Mouse (Mus musculus) lung, postnatal 0 days (tissue): Measurements from ENCODE around the gene Lgals4. TPM values are rescaled to one million over a fixed set of nuclear protein-coding genes. Genes with fewer than 3 reads are reported as not detected.

ENCODE experiments used
- ATAC-seq: fragments of 200-750 bp; cut with Nextera tagmentation; 2 replicates; pipeline ENCODE4 v1.8.0; 2017; ENCODE audit warnings: moderate library complexity
- DNase-seq: peaks from one replicate; pipeline ENCODE4 v3.0.0-alpha.2; 2016; ENCODE audit warnings: low spot score
- H3K27ac ChIP-seq: fragments of 300-500 bp; sonication (generic); 2 replicates; pipeline ENCODE4 v1.5.1; 2014; ENCODE audit warnings: antibody characterized with exemption, mild to moderate bottlenecking, low read length, mixed read lengths
- H3K27me3 ChIP-seq: fragments of 300-500 bp; sonication (generic); replicated peaks from 2 replicates; pipeline ENCODE4 v1.6.1; 2014; ENCODE audit warnings: low read length, mixed read lengths; ENCODE audit not compliant: insufficient read depth
- H3K36me3 ChIP-seq: fragments of 300-500 bp; sonication (generic); 2 replicates; pipeline ENCODE4 v1.6.1; 2014; ENCODE audit warnings: low read length, mixed read lengths; ENCODE audit not compliant: insufficient read depth
- H3K4me1 ChIP-seq: fragments of 300-500 bp; sonication (generic); 2 replicates; pipeline ENCODE4 v1.6.1; 2014; ENCODE audit warnings: antibody characterized with exemption, low read depth, low read length, mixed read lengths; ENCODE audit not compliant: insufficient read depth
- H3K4me2 ChIP-seq: fragments of 300-500 bp; sonication (generic); replicated peaks from 2 replicates; pipeline ENCODE4 v1.6.1; 2014; ENCODE audit warnings: low read depth, mild to moderate bottlenecking, low read length, moderate library complexity, mixed read lengths
- H3K4me3 ChIP-seq: fragments of 300-500 bp; sonication (generic); 2 replicates; pipeline ENCODE4 v1.5.1; 2014; ENCODE audit warnings: low read depth, low read length
- H3K9ac ChIP-seq: fragments of 300-500 bp; sonication (generic); replicated peaks from 2 replicates; pipeline ENCODE4 v1.6.1; 2014; ENCODE audit warnings: low read depth, mild to moderate bottlenecking
- H3K9me3 ChIP-seq: fragments of 300-500 bp; sonication (generic); 2 replicates; pipeline ENCODE4 v1.6.1; 2016; ENCODE audit warnings: low read length, mixed read lengths
- CTCF ChIP-seq: IDR thresholded peaks from 2 replicates; pipeline ENCODE4 v1.5.1; 2016; ENCODE audit warnings: antibody characterized with exemption, mild to moderate bottlenecking
- EP300 ChIP-seq: IDR thresholded peaks from 2 replicates; pipeline ENCODE4 v1.6.1; 2016; ENCODE audit warnings: antibody characterized with exemption, mild to moderate bottlenecking, control low read depth
- WGBS: fragments of 180-500 bp; shearing (Covaris S2); extraction: QIAGEN DNeasy Blood & Tissue Kit; methylation state at CpG from one replicate; pipeline ENCODE4 v1.1.7; 2014; 5-methylcytosine and 5-hydroxymethylcytosine counted together
- polyA plus RNA-seq: library from polyadenylated mRNA; unstranded; fragments of >200 nt; fragmentation: Nextera tagmentation; extraction: Ambion mirVana; gene quantifications from 2 replicates; pipeline ENCODE4 v1.2.1, GENCODE M21; 2015

The Lgals4 gene
- polyA plus RNA-seq, 1 experiment from 2014 or later, result 15.6 TPM

DNA sequence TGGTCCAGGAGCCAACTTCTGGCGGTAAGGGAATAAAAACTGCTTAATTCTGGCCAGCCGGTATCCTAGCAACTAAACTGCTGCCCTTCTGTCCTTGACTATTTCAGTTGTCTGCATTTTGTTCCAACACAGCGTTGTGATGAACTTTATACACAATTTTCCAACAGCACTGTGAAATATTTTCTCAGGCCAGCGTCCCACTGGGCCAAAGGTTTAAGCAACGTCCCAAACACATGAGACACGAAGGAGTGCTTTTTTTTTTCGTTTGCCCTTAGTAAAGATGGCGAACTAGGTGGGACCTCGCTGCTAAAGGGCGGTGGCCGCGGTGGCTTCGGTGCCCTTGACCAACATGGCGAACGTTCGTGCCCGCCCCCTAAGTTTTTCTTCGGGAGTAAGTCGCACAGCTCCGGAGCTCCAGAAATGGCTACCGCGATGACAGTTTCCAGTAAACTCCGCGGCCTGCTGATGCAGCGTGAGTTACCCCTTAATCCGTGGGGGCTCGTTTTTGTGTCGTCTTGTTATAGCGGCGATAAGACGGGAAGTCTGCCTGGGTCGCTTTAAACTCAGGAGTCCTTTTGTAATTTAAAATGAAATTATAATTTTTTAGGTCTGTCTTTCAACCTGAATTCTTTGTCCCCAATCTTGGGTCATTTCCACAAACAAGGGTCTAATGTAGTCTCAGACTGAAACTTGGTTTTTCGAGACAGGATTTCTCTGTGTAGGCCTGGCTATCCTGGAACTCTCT is 8.5 kb upstream of the Lgals4 start, which contains the start of gene Ech1:
Gene Ech1 (plus strand): TSS at position 277 of the 745 bp plus-strand sequence.
- no peaks in the 10 kb centered on the region for H3K27me3 ChIP-seq
- 1% methylated on average over 33 of the region's 33 CpGs for WGBS
- H3K36me3 ChIP-seq, result peaks cover 26% of the 10 kb centered on the region
- ATAC-seq (peak; percentile 87), DNase-seq (peak; percentile 97)
- peak within 1 kb of the TSS; percentile 53 for H3K9ac ChIP-seq
- peaks cover 8% of the 10 kb centered on the region for H3K4me1 ChIP-seq
- no peaks in the 10 kb centered on the region for H3K9me3 ChIP-seq
- no peak; the same call in 1 of the 2 replicates for TF ChIP-seq CTCF
- peak; percentile 77; the same call in 1 of the 2 replicates for TF ChIP-seq EP300
- peak within 1 kb of the TSS; percentile 93 for H3K27ac ChIP-seq
- peak within 1 kb of the TSS; percentile 53 for H3K4me2 ChIP-seq
- H3K4me3 ChIP-seq, result peak within 1 kb of the TSS; percentile 49

DNA sequence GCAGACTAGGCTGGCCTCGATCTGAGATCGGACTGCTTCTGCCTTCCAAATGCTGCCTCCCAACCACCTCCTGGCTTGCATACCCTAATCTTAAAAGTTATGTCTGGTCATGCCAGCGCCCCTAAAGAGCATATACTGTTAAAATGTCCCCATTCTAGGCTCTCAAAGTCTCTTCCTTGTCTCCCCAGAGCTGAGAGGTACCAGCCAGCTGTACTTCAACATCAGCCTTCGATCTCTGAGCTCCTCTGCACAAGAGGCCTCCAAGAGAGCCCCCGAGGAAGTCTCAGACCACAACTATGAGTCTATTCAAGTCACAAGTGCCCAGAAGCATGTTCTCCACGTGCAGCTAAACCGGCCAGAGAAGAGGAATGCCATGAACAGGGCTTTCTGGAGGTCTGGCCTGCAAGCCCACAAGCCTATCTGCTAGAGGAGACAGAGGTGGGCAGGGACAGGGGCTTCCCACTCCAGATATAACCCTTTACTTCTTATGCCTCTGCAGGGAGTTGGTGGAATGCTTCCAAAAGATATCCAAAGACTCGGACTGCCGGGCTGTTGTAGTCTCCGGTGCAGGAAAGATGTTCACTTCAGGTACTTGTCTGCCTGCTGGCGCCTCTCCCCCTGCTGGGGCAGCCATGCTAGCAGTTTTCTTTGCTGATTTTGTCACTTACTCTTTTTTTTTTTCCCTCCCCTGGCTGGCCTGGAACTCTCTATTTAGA is 7.8 kb upstream of the Lgals4 start:
- peak overlapping the region; percentile 53 for H3K4me2 ChIP-seq
- peaks cover 26% of the 10 kb centered on the region for H3K36me3 ChIP-seq
- ATAC-seq (peak; percentile 25), DNase-seq (peak; percentile 64)
- H3K4me3 ChIP-seq, result peak overlapping the region; percentile 49
- no peaks in the 10 kb centered on the region for H3K27me3 ChIP-seq
- peak overlapping the region; percentile 53 for H3K9ac ChIP-seq
- peak; percentile 37 for TF ChIP-seq CTCF
- no peak for TF ChIP-seq EP300
- H3K4me1 ChIP-seq, result peaks cover 5% of the 10 kb centered on the region
- 34% methylated on average over 11 of the region's 11 CpGs for WGBS
- H3K9me3 ChIP-seq, result no peaks in the 10 kb centered on the region
- H3K27ac ChIP-seq, result peak overlapping the region; percentile 93

DNA sequence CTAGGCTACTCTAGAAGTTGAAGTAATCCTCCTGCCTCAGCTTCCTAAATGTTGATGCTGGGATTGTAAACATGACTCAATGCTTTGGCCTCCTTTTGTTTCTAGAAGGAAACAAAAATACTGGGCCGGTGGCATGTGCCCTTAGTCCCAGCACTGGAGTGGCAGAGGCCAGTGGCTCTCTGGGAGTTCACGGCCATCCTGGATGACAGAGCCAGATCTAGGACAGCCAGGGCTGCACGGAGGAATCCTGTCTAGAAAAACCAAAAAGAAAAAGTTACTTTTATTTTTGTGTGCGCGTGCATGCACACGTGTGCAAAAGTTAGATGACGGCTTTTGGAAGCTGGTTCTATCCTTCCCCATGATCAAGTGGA is 7.3 kb upstream of the Lgals4 start:
- Histone ChIP-seq H3K9ac (no peak overlapping the region), H3K4me1 (peaks cover 5% of the 10 kb centered on the region), H3K36me3 (peaks cover 23% of the 10 kb centered on the region), H3K4me3 (no peak overlapping the region), H3K27ac (no peak overlapping the region; the same call in 1 of the 2 replicates), H3K27me3 (no peaks in the 10 kb centered on the region), H3K4me2 (peak overlapping the region; percentile 53), H3K9me3 (no peaks in the 10 kb centered on the region)
- whole genome bisulfite sequencing, result 86% methylated on average over 7 of the region's 7 CpGs
- ATAC-seq (no peak), DNase-seq (no peak)
- TF ChIP-seq CTCF, result no peak
- no peak for TF ChIP-seq EP300

DNA sequence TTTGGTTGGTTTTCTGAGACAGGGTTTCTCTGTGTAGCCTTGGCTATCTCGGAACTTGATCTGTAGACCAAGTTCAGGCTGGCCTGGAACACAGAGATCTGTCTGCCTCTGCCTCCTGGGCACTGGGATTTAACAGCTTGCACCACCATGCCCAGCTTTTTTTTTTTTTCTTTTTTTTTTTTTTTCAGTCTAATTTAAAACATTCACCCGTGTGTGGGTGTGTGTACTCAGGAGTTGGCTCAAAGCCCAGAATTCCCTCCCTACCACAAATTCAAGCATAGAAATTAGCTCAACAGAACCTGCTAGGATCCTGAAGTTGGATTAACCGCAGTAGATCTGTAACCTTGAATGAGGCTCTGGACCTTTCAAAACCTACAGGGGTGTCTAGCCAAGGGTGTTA is 6.3 kb upstream of the Lgals4 start:
- Histone ChIP-seq H3K27ac (no peak overlapping the region), H3K9ac (no peak overlapping the region)

DNA sequence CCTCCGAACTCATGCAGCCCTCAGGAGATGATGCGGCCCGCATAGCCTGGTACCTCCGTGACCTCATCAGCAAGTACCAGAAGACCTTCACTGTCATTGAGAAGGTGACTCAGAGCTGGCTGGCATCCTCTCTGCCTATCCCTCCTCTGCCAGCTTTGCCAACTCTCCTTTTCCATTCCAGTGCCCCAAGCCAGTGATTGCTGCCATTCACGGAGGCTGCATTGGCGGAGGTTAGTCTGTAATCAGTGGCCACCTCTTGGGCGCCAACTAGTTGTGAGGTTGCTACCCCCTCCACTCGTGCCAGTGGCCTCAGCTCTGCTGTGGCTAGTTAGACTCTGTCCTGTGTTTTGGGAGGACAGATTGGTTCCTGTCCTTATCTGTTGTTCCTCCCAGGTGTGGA is 3.8 kb upstream of the Lgals4 start:
- Histone ChIP-seq H3K9ac (no peak overlapping the region), H3K4me1 (peaks cover 2% of the 10 kb centered on the region; the same call in 1 of the 2 replicates), H3K27me3 (no peaks in the 10 kb centered on the region), H3K4me2 (no peak overlapping the region), H3K27ac (no peak overlapping the region), H3K9me3 (no peaks in the 10 kb centered on the region), H3K36me3 (peaks cover 17% of the 10 kb centered on the region; the same call in 1 of the 2 replicates), H3K4me3 (no peak overlapping the region)
- 96% methylated on average over 8 of the region's 8 CpGs for WGBS
- DNase-seq (no peak), ATAC-seq (no peak)
- TF ChIP-seq EP300, result no peak
- TF ChIP-seq CTCF, result no peak

More for the DNA sequence above, 6.3 kb upstream of the Lgals4 start:
- Histone ChIP-seq H3K4me2 (no peak overlapping the region), H3K4me1 (peaks cover 5% of the 10 kb centered on the region), H3K4me3 (no peak overlapping the region), H3K36me3 (peaks cover 20% of the 10 kb centered on the region; the same call in 1 of the 2 replicates), H3K9me3 (no peaks in the 10 kb centered on the region), H3K27me3 (no peaks in the 10 kb centered on the region)
- DNase-seq (peak; percentile 59), ATAC-seq (no peak)
- TF ChIP-seq CTCF (no peak), EP300 (no peak)
- 43% methylated on average over 3 of the region's 3 CpGs for WGBS

DNA sequence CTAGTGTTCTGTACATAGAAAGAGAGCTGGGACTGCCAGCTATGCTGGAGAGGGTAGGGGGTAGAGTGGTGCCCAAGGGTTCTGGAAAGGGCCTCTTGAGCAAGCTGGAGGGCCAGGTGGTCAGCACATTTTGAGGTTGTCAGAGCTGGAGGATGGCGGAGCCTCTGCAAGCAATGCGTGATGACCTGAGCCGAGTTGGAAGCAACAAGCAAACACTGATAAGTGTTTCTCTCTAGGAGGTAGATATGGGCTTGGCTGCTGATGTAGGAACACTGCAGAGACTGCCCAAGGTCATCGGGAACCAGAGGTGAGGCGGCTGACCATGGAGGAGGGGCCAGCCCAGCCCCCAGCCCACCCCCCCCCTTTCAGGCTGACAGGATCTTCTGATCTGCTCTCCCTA is 2.7 kb upstream of the Lgals4 start:
- Histone ChIP-seq H3K4me3 (no peak overlapping the region), H3K9me3 (no peaks in the 10 kb centered on the region), H3K27me3 (no peaks in the 10 kb centered on the region), H3K27ac (no peak overlapping the region), H3K4me1 (peaks cover under 1% of the 10 kb centered on the region; the same call in 1 of the 2 replicates), H3K36me3 (peaks cover 17% of the 10 kb centered on the region; the same call in 1 of the 2 replicates), H3K9ac (no peak overlapping the region), H3K4me2 (no peak overlapping the region)
- no peak for TF ChIP-seq CTCF
- TF ChIP-seq EP300, result no peak
- ATAC-seq (peak; percentile 13; the same call in 1 of the 2 replicates), DNase-seq (no peak)
- 58% methylated on average over 5 of the region's 5 CpGs for WGBS
